Mouse (Mus musculus) hindbrain, postnatal 0 days (tissue): ENCODE measurements around the gene Cdc45. TPM values are rescaled to one million over a fixed set of nuclear protein-coding genes. Genes with fewer than 3 reads are reported as not detected.
"Not testable (repeated sequence)": the region's sequence is repeated elsewhere in the genome, so short reads cannot be mapped to it uniquely, and the experiment has no call there.

Experiments used
- ATAC-seq: fragments of 200-750 bp; cut with Nextera tagmentation; 2 replicates; pipeline ENCODE4 v1.8.0; 2017; ENCODE audit warnings: mild to moderate bottlenecking, moderate TSS enrichment, moderate library complexity
- DNase-seq: peaks from one replicate; pipeline ENCODE4 v3.0.0-alpha.2; 2015; ENCODE audit warnings: low spot score
- H3K27ac ChIP-seq: fragments of 300-500 bp; sonication (generic); 2 replicates; pipeline ENCODE4 v1.5.1; 2014; ENCODE audit warnings: mild to moderate bottlenecking
- H3K27me3 ChIP-seq: fragments of 300-500 bp; sonication (generic); 2 replicates; pipeline ENCODE4 v1.6.1; 2014; ENCODE audit warnings: low read length, mixed read lengths; ENCODE audit not compliant: insufficient read depth
- H3K36me3 ChIP-seq: fragments of 300-500 bp; sonication (generic); 2 replicates; pipeline ENCODE4 v1.6.1; 2014; ENCODE audit warnings: low read length, mixed read lengths; ENCODE audit not compliant: insufficient read depth
- H3K4me1 ChIP-seq: fragments of 300-500 bp; sonication (generic); 2 replicates; pipeline ENCODE4 v1.6.1; 2014; ENCODE audit warnings: antibody characterized with exemption, low read length, mixed read lengths; ENCODE audit not compliant: insufficient read depth
- H3K4me2 ChIP-seq: fragments of 300-500 bp; sonication (generic); 2 replicates; pipeline ENCODE4 v1.6.1; 2014; ENCODE audit warnings: low read depth, mild to moderate bottlenecking, low read length, moderate library complexity, mixed read lengths
- H3K4me3 ChIP-seq: fragments of 300-500 bp; sonication (generic); 2 replicates; pipeline ENCODE4 v1.5.1; 2014; ENCODE audit warnings: low read length
- H3K9ac ChIP-seq: fragments of 300-500 bp; sonication (generic); replicated peaks from 2 replicates; pipeline ENCODE4 v1.6.1; 2014; ENCODE audit warnings: mild to moderate bottlenecking, low read length, moderate library complexity, mixed read lengths
- H3K9me3 ChIP-seq: fragments of 300-500 bp; sonication (generic); 2 replicates; pipeline ENCODE4 v1.6.1; 2016; ENCODE audit warnings: low read length, mixed read lengths
- CTCF ChIP-seq: IDR thresholded peaks from 2 replicates; pipeline ENCODE4 v1.5.1; 2016; ENCODE audit warnings: antibody characterized with exemption, control low read depth, low read depth
- WGBS: fragments of 180-500 bp; shearing (Covaris S2); extraction: QIAGEN DNeasy Blood & Tissue Kit; methylation state at CpG from one replicate; pipeline ENCODE4 v1.1.7; 2014; 5-methylcytosine and 5-hydroxymethylcytosine counted together
- polyA plus RNA-seq: library from polyadenylated mRNA; unstranded; fragments of >200 nt; fragmentation: Nextera tagmentation; extraction: Ambion mirVana; gene quantifications from 2 replicates; pipeline ENCODE4 v1.2.1, GENCODE M21; 2015
- total RNA-seq: library from RNA; depleted of rRNA; stranded (reverse); fragments of >200 nt; gene quantifications from 2 replicates; pipeline ENCODE4 v1.2.3, GENCODE M21; 2014; rRNA removed

Gene Cdc45
- 14.8 and 15.9 TPM in 2 replicates for total RNA-seq
- polyA plus RNA-seq: 7.2 and 7.9 TPM in 2 replicates

DNA sequence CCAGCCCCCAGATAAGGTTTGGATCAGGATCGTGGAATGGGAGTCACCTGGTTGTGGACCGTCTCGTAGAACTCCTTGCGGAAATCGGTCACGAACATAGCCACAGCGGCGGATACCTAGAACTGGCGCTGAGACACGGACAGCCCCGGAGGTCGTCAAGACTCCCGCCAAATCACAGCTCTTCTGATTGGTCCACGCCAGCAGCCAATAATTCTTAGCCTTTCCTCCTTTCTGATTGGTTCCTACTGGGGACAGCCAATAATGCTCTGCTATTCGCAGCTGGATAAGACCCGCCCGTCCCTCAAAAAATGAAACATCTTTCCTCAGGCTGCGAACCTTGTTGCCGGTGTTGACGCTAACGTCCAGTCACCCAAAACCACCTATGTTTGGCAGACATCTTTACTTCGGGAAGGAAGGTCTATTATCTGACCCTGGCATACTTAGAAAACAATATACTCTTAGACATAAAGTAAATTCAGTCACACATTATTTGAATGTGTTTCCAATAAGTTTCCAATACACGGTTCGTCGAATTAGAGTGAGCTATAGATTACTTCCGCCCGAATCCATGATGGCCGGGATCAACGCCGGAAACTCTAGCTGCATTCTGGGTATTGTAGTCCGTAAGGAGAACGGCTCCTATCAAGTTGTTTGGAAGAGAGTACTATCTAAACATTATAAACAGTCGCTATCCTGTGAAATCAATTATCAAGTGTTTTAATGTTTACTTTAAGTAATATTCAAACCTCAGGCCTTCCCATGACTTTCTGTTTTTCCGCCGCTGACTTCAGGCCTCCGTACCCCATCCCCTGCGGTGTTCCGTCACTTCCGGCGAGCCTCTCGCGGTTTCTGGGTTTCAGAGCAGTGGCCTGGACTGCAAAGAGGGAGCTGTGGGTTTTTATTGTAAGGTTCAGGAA lies at the start of gene Cdc45, which contains the start of gene Ufd1:
Gene Cdc45, minus strand, starts transcription at position 520 of the 917 bp plus-strand sequence.
Gene Ufd1, plus strand, starts transcription at position 312 of the 917 bp plus-strand sequence.
- under 1% methylated on average over 42 of the region's 42 CpGs for WGBS
- ATAC-seq: peak; percentile 95

DNA sequence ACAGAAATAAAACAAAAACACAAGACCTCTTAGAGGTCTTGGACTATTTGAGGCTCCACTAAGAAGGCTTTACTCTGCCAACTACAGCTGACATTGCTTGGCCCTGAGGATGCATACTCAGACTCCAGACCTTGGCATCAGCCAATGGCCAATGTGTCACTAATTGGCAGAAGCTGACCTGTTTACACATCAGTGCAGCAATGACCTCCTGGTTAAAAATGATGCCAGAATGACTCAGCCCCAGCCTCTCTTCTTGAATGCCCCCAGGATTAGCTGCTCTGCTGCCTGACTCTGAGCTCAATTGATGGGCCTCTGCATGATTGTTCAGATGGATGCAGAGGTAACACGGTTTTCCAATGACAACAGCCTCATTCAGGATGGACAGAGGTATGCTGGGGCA lies 48.4 kb upstream of the Cdc45 start:
- Histone ChIP-seq H3K9me3 (no peaks in the 10 kb centered on the region), H3K27ac (no peak overlapping the region), H3K27me3 (no peaks in the 10 kb centered on the region), H3K4me1 (no peaks in the 10 kb centered on the region), H3K4me3 (no peak overlapping the region), H3K9ac (no peak overlapping the region), H3K36me3 (no peaks in the 10 kb centered on the region), H3K4me2 (no peak overlapping the region)
- DNase-seq: peak; percentile 17
- TF ChIP-seq CTCF: no peak
- WGBS: 56% methylated on average over 1 of the region's 1 CpGs
- ATAC-seq: peak; percentile 38; the same call in 1 of the 2 replicates

More for the DNA sequence above, at the start of gene Cdc45, which contains the start of gene Ufd1:
- peaks cover 17% of the 10 kb centered on the region; the same call in 1 of the 2 replicates for H3K36me3 ChIP-seq
- H3K27ac ChIP-seq: peak within 1 kb of the TSS; percentile 81
- H3K4me3 ChIP-seq: peak within 1 kb of the TSS; percentile 95
- peak within 1 kb of the TSS; percentile 78 for H3K4me2 ChIP-seq
- no peaks in the 10 kb centered on the region for H3K9me3 ChIP-seq
- no peak for TF ChIP-seq CTCF
- H3K9ac ChIP-seq: peak within 1 kb of the TSS; percentile 83
- H3K4me1 ChIP-seq: peaks cover 7% of the 10 kb centered on the region; the same call in 1 of the 2 replicates
- peak; percentile 95 for DNase-seq
- no peaks in the 10 kb centered on the region for H3K27me3 ChIP-seq

GRCm38 (mm10) chr16:18858551-18858950 lies 46.8 kb upstream of the Cdc45 start:
- peak; percentile 75 for DNase-seq
- peak; percentile 84 for ATAC-seq
- H3K9me3 ChIP-seq: no peaks in the 10 kb centered on the region
- H3K4me3 ChIP-seq: no peak overlapping the region
- no peak overlapping the region for H3K4me2 ChIP-seq
- no peaks in the 10 kb centered on the region for H3K36me3 ChIP-seq
- TF ChIP-seq CTCF: peak; percentile 77
- H3K27ac ChIP-seq: no peak overlapping the region
- H3K9ac ChIP-seq: no peak overlapping the region
- H3K4me1 ChIP-seq: no peaks in the 10 kb centered on the region
- H3K27me3 ChIP-seq: no peaks in the 10 kb centered on the region

- not testable (repeated sequence) for H3K27ac ChIP-seq, DNase-seq, H3K4me1 ChIP-seq, H3K4me2 ChIP-seq, H3K36me3 ChIP-seq, H3K4me3 ChIP-seq, ATAC-seq, H3K9ac ChIP-seq, H3K27me3 ChIP-seq, H3K9me3 ChIP-seq
- 94% methylated on average over 16 of the region's 17 CpGs for WGBS
These were observed 37.9 kb upstream of the Cdc45 start for GRCm38 (mm10) chr16:18849521-18850190.

- WGBS: 92% methylated on average over 15 of the region's 15 CpGs
- Histone ChIP-seq H3K27ac (no peak overlapping the region), H3K36me3 (no peaks in the 10 kb centered on the region), H3K9ac (no peak overlapping the region), H3K4me1 (no peaks in the 10 kb centered on the region), H3K4me3 (no peak overlapping the region), H3K27me3 (no peaks in the 10 kb centered on the region), H3K9me3 (no peaks in the 10 kb centered on the region), H3K4me2 (no peak overlapping the region)
- ATAC-seq (no peak), DNase-seq (no peak)
- TF ChIP-seq CTCF: no peak
These were observed 34.6 kb upstream of the Cdc45 start for GRCm38 (mm10) chr16:18846301-18846820.

GRCm38 (mm10) chr16:18838346-18838745 lies 26.6 kb upstream of the Cdc45 start:
- WGBS: 88% methylated on average over 4 of the region's 4 CpGs

More at GRCm38 (mm10) chr16:18838346-18838745, 26.6 kb upstream of the Cdc45 start:
- DNase-seq (no peak), ATAC-seq (no peak)
- Histone ChIP-seq H3K4me3 (no peak overlapping the region), H3K4me2 (no peak overlapping the region), H3K36me3 (peaks cover 9% of the 10 kb centered on the region; the same call in 1 of the 2 replicates), H3K9me3 (no peaks in the 10 kb centered on the region), H3K27ac (no peak overlapping the region), H3K9ac (no peak overlapping the region), H3K4me1 (no peaks in the 10 kb centered on the region), H3K27me3 (no peaks in the 10 kb centered on the region)
- no peak for TF ChIP-seq CTCF
